Mouse (Mus musculus): Measurements from ENCODE around the gene Cadm1. TPM values are rescaled to one million over a fixed set of nuclear protein-coding genes. Genes with fewer than 3 reads are reported as not detected.

The Cadm1 gene
- polyA plus RNA-seq, 1 experiment from 2014 or later: 192 TPM

GRCm38 (mm10) chr9:47846926-47847325, 317.0 kb downstream of the Cadm1 start:
- no peak overlapping the region for H3K4me3 ChIP-seq (ENCODE audit: low read depth, low read length)
- H3K4me2 ChIP-seq (ENCODE audit: low read depth, low read length): no peak overlapping the region
- H3K27ac ChIP-seq (ENCODE audit: low read depth, low read length): no peak overlapping the region
- no peaks in the 10 kb centered on the region for H3K9me3 ChIP-seq (ENCODE audit: control insufficient read depth, low read length)
- no peak for ATAC-seq (ENCODE audit: low read depth)
- 16% methylated on average over 6 of the region's 6 CpGs for WGBS
- H3K4me1 ChIP-seq (ENCODE audit: control insufficient read depth, insufficient read depth, low read length): peaks cover 3% of the 10 kb centered on the region; the same call in 1 of the 2 replicates
- H3K9ac ChIP-seq (replicated peaks; ENCODE audit: low read depth, low read length): no peak overlapping the region
- no peaks in the 10 kb centered on the region for H3K36me3 ChIP-seq (ENCODE audit: control insufficient read depth, insufficient read depth, low read length)
- no peaks in the 10 kb centered on the region for H3K27me3 ChIP-seq (ENCODE audit: control insufficient read depth, insufficient read depth, low read length)

GRCm38 (mm10) chr9:47847797-47848196, 317.8 kb downstream of the Cadm1 start:
- 0 out of 2 replicates have a peak, but pooled peaks have one; percentile 17 for ATAC-seq (ENCODE audit: low read depth)
- H3K27me3 ChIP-seq (ENCODE audit: control insufficient read depth, insufficient read depth, low read length): no peaks in the 10 kb centered on the region
- no peak overlapping the region for H3K4me2 ChIP-seq (ENCODE audit: low read depth, low read length)
- H3K9ac ChIP-seq (replicated peaks; ENCODE audit: low read depth, low read length): no peak overlapping the region
- 15% methylated on average over 4 of the region's 4 CpGs for WGBS
- H3K4me3 ChIP-seq (ENCODE audit: low read depth, low read length): no peak overlapping the region
- no peaks in the 10 kb centered on the region for H3K9me3 ChIP-seq (ENCODE audit: control insufficient read depth, low read length)
- no peak overlapping the region for H3K27ac ChIP-seq (ENCODE audit: low read depth, low read length)
- H3K36me3 ChIP-seq (ENCODE audit: control insufficient read depth, insufficient read depth, low read length): no peaks in the 10 kb centered on the region
- H3K4me1 ChIP-seq (ENCODE audit: control insufficient read depth, insufficient read depth, low read length): peaks cover 3% of the 10 kb centered on the region; the same call in 1 of the 2 replicates

GRCm38 (mm10) chr9:47848745-47849144, 318.8 kb downstream of the Cadm1 start:
- Histone ChIP-seq H3K9me3 (ENCODE audit: control insufficient read depth, low read length) (no peaks in the 10 kb centered on the region), H3K27ac (ENCODE audit: low read depth, low read length) (no peak overlapping the region), H3K36me3 (ENCODE audit: control insufficient read depth, insufficient read depth, low read length) (no peaks in the 10 kb centered on the region), H3K9ac (replicated peaks; ENCODE audit: low read depth, low read length) (no peak overlapping the region), H3K4me2 (ENCODE audit: low read depth, low read length) (no peak overlapping the region), H3K27me3 (ENCODE audit: control insufficient read depth, insufficient read depth, low read length) (no peaks in the 10 kb centered on the region), H3K4me3 (ENCODE audit: low read depth, low read length) (no peak overlapping the region), H3K4me1 (ENCODE audit: control insufficient read depth, insufficient read depth, low read length) (no peaks in the 10 kb centered on the region; the same call in 1 of the 2 replicates)
- ATAC-seq (ENCODE audit: low read depth): no peak
- WGBS: 17% methylated on average over 5 of the region's 5 CpGs

- no peaks in the 10 kb centered on the region for H3K36me3 ChIP-seq (ENCODE audit: control insufficient read depth, insufficient read depth, low read length)
- no peak overlapping the region for H3K4me3 ChIP-seq (ENCODE audit: low read depth, low read length)
- no peaks in the 10 kb centered on the region for H3K9me3 ChIP-seq (ENCODE audit: control insufficient read depth, low read length)
- no peaks in the 10 kb centered on the region for H3K27me3 ChIP-seq (ENCODE audit: control insufficient read depth, insufficient read depth, low read length)
- WGBS: 88% methylated on average over 8 of the region's 8 CpGs
- H3K9ac ChIP-seq (replicated peaks; ENCODE audit: low read depth, low read length): no peak overlapping the region
- peaks cover 17% of the 10 kb centered on the region; the same call in 1 of the 2 replicates for H3K4me1 ChIP-seq (ENCODE audit: control insufficient read depth, insufficient read depth, low read length)
- no peak for ATAC-seq (ENCODE audit: low read depth)
- H3K4me2 ChIP-seq (ENCODE audit: low read depth, low read length): no peak overlapping the region
- no peak overlapping the region for H3K27ac ChIP-seq (ENCODE audit: low read depth, low read length)
Measured at GRCm38 (mm10) chr9:47856311-47856710, 326.3 kb downstream of the Cadm1 start.

GRCm38 (mm10) chr9:47857235-47857634, 327.3 kb downstream of the Cadm1 start:
- 64% methylated on average over 7 of the region's 7 CpGs for WGBS
- no peaks in the 10 kb centered on the region for H3K36me3 ChIP-seq (ENCODE audit: control insufficient read depth, insufficient read depth, low read length)

GRCm38 (mm10) chr9:47858134-47858533, 328.2 kb downstream of the Cadm1 start:
- Histone ChIP-seq H3K4me1 (ENCODE audit: control insufficient read depth, insufficient read depth, low read length) (peaks cover 17% of the 10 kb centered on the region; the same call in 1 of the 2 replicates), H3K27ac (ENCODE audit: low read depth, low read length) (peak overlapping the region; percentile 61), H3K27me3 (ENCODE audit: control insufficient read depth, insufficient read depth, low read length) (no peaks in the 10 kb centered on the region), H3K4me3 (ENCODE audit: low read depth, low read length) (no peak overlapping the region), H3K36me3 (ENCODE audit: control insufficient read depth, insufficient read depth, low read length) (no peaks in the 10 kb centered on the region), H3K9ac (replicated peaks; ENCODE audit: low read depth, low read length) (no peak overlapping the region), H3K9me3 (ENCODE audit: control insufficient read depth, low read length) (no peaks in the 10 kb centered on the region), H3K4me2 (ENCODE audit: low read depth, low read length) (no peak overlapping the region)
- ATAC-seq (ENCODE audit: low read depth): peak; percentile 54; the same call in 1 of the 2 replicates
- 31% methylated on average over 5 of the region's 5 CpGs for WGBS

More at GRCm38 (mm10) chr9:47857235-47857634, 327.3 kb downstream of the Cadm1 start:
- H3K9me3 ChIP-seq (ENCODE audit: control insufficient read depth, low read length): no peaks in the 10 kb centered on the region
- no peaks in the 10 kb centered on the region for H3K27me3 ChIP-seq (ENCODE audit: control insufficient read depth, insufficient read depth, low read length)
- no peak for ATAC-seq (ENCODE audit: low read depth)
- H3K27ac ChIP-seq (ENCODE audit: low read depth, low read length): peak overlapping the region; percentile 61; the same call in 1 of the 2 replicates
- H3K4me3 ChIP-seq (ENCODE audit: low read depth, low read length): no peak overlapping the region
- no peak overlapping the region for H3K4me2 ChIP-seq (ENCODE audit: low read depth, low read length)
- H3K4me1 ChIP-seq (ENCODE audit: control insufficient read depth, insufficient read depth, low read length): peaks cover 17% of the 10 kb centered on the region; the same call in 1 of the 2 replicates
- no peak overlapping the region for H3K9ac ChIP-seq (replicated peaks; ENCODE audit: low read depth, low read length)

- Histone ChIP-seq H3K27ac (ENCODE audit: low read depth, low read length) (peak overlapping the region; percentile 61; the same call in 1 of the 2 replicates), H3K36me3 (ENCODE audit: control insufficient read depth, insufficient read depth, low read length) (no peaks in the 10 kb centered on the region), H3K4me2 (ENCODE audit: low read depth, low read length) (no peak overlapping the region), H3K9me3 (ENCODE audit: control insufficient read depth, low read length) (no peaks in the 10 kb centered on the region), H3K4me1 (ENCODE audit: control insufficient read depth, insufficient read depth, low read length) (peaks cover 17% of the 10 kb centered on the region; the same call in 1 of the 2 replicates), H3K9ac (replicated peaks; ENCODE audit: low read depth, low read length) (no peak overlapping the region), H3K4me3 (ENCODE audit: low read depth, low read length) (no peak overlapping the region), H3K27me3 (ENCODE audit: control insufficient read depth, insufficient read depth, low read length) (no peaks in the 10 kb centered on the region)
- no peak for ATAC-seq (ENCODE audit: low read depth)
- WGBS: 52% methylated on average over 10 of the region's 10 CpGs
Measured at GRCm38 (mm10) chr9:47858778-47859395, 328.9 kb downstream of the Cadm1 start.

- Histone ChIP-seq H3K27ac (ENCODE audit: low read depth, low read length) (no peak overlapping the region), H3K9me3 (ENCODE audit: control insufficient read depth, low read length) (no peaks in the 10 kb centered on the region), H3K27me3 (ENCODE audit: control insufficient read depth, insufficient read depth, low read length) (no peaks in the 10 kb centered on the region), H3K9ac (replicated peaks; ENCODE audit: low read depth, low read length) (no peak overlapping the region), H3K4me1 (ENCODE audit: control insufficient read depth, insufficient read depth, low read length) (peaks cover 24% of the 10 kb centered on the region), H3K4me3 (ENCODE audit: low read depth, low read length) (no peak overlapping the region), H3K36me3 (ENCODE audit: control insufficient read depth, insufficient read depth, low read length) (no peaks in the 10 kb centered on the region), H3K4me2 (ENCODE audit: low read depth, low read length) (no peak overlapping the region)
- 66% methylated on average over 3 of the region's 3 CpGs for WGBS
- ATAC-seq (ENCODE audit: low read depth): no peak
Measured at GRCm38 (mm10) chr9:47860994-47861393, 331.0 kb downstream of the Cadm1 start.

- Histone ChIP-seq H3K9ac (replicated peaks; ENCODE audit: low read depth, low read length) (no peak overlapping the region), H3K36me3 (ENCODE audit: control insufficient read depth, insufficient read depth, low read length) (no peaks in the 10 kb centered on the region), H3K4me1 (ENCODE audit: control insufficient read depth, insufficient read depth, low read length) (peaks cover 26% of the 10 kb centered on the region), H3K4me2 (ENCODE audit: low read depth, low read length) (no peak overlapping the region), H3K27me3 (ENCODE audit: control insufficient read depth, insufficient read depth, low read length) (no peaks in the 10 kb centered on the region), H3K27ac (ENCODE audit: low read depth, low read length) (no peak overlapping the region), H3K4me3 (ENCODE audit: low read depth, low read length) (no peak overlapping the region), H3K9me3 (ENCODE audit: control insufficient read depth, low read length) (no peaks in the 10 kb centered on the region)
- WGBS: 39% methylated on average over 2 of the region's 2 CpGs
- no peak for ATAC-seq (ENCODE audit: low read depth)
Measured at GRCm38 (mm10) chr9:47861783-47862182, 331.8 kb downstream of the Cadm1 start.
